Mouse (Mus musculus): ENCODE results near the gene Sh2d1b1.
A peak's percentile ranks its signal among the peaks of the same experiment; 100 is the strongest.
"Not testable (repeated sequence)": the region's sequence is repeated elsewhere in the genome, so short reads cannot be mapped to it uniquely, and the experiment has no call there.

The Sh2d1b1 gene

DNA sequence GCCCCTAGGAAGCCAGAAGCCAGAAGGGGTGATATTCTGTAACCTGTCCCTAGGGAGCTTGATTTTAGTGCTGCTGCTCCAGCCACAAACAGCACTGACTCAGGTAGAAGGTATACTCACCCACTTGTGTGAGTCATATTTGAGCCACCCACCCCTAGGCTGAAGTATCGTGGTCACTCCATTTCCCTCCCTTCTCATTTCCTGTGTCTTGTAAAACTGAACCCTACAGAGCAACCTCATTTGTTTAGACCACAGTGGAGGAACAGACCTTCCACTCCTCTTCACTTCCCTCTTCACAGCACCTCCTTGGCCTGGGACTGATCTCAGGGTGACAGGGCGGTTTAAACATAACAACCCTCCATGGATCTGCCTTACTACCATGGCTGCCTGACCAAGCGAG lies at the start of gene Sh2d1b1:
Gene Sh2d1b1 (plus strand): TSS at position 305 of the 400 bp plus-strand sequence.
- DNase-seq, result peak; percentile 29

DNA sequence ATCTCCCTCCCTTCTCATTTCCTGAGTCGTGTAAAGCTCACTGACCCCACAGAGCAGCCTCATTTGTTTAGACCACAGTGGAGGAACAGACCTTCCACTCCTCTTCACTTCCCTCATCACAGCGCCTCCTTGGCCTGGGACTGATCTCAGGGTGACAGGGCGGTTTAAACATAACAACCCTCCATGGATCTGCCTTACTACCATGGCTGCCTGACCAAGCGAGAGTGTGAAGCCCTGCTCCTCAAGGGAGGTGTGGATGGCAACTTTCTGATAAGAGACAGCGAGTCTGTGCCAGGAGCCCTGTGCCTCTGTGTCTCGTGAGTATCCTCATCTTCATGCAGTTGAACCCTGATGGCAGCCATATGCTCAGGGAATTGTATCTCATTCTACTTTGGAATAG lies 44.4 kb upstream of the Sh2d1b1 start, which contains the start of gene Sh2d1b2:
Gene Sh2d1b2 (plus strand): TSS at position 62 of the 400 bp plus-strand sequence.
- DNase-seq, result not testable (repeated sequence)

DNA sequence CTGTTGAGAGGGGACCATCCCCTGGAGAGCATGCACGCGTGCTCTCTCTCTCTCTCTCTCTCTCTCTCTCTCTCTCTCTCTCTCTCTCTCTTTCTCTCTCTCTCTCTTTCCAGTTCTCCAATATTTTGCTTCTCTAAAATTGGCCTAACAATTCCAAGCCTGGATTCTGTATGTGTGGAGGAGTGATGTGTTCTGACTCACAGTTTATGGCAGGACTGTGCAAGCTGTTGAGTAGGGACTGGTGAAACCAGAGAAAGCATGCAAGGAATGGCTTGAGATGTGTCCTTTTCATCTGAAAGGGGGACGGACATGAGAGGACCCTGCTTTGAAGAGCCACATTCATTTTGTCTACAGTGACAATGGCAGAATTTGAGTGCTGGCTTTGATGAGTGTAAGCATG lies 32.1 kb upstream of the Sh2d1b1 start:
- no peak for DNase-seq

DNA sequence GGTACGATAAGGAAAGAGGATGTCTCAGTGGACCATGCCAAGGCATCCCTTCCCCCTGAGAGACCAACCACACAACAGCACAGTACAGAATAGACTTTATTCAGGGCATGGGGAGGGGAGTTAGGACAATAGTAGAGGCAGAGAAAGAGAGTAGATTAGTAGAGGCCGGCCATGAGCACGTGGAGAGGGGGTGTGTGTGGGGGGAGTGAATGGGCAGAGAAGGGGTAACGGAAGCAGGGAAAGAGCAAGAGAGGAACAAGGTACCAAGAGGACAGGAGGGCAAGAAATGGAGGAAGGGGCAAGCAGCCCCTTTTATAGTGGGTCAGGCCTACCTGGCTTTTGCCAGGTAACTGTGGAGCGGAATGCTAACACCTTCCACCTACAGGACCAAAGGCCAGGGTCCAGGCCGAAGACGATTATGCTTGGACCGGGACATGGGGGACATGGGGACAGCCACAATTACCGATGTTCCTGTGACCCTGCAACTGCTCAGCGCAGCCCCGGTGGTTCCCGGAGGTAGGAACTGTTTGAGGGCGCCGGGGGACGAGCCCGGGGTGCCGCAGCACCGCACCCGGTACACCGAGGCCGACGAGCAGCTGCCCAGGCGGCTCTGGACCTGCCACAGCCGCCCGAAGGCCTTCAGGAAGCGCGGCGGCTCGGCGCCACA lies 22.1 kb upstream of the Sh2d1b1 start:
- no peak for DNase-seq

DNA sequence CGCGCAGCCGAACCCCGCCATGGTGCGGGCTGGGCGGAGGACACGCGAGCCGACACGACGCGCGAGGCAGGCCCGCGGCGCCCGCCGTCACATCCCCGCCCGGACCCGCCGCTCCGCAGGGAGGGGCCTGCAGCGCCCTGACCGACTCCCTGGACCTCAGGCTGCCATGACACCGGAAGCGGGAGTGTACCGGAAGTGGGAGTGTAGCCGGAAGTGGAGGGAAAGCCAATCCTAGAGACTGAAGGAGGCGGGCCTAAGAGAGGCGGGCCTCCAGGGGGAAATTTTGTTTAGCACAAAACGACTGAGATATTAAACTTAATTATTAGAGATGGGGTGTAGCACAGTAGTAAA lies 21.6 kb upstream of the Sh2d1b1 start:
- peak; percentile 89 for DNase-seq

DNA sequence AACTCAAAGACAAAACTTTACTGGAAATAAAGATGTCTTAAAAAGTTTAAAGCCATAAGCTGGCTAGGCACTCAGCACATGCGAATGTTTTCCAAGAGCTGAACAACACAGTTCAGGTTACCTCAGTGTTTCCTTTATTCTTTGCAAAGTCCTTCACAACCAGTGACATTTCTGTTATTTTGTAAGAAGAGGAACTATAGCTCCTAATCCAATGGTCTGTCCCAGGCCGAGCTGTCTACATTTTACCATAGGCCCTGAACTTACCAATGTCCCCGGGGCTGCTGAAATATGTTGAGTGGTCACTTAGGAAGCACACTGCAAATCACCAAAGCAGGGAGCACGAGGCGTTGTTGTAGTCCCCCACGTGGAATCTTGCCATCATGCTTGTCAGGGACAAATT lies 6.8 kb upstream of the Sh2d1b1 start:
- DNase-seq, result no peak

DNA sequence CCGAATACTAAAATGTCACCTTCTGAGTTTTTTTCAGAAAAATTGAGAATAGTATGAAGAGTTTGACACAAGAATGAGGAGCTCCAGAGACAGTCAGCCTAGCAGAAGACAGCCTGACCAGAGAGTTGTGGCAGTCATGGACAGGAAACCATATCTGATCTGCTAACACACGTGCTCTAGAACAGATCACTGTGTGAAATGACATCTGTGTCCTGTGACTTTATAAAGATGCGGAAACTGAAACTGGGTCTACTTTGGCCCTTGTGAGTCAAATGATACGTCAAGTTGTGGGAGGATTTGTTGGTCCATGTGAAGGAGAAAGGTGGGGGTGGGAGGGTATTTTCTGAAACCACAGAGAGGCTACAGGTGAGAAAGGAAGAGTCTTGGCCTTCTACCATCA lies 6.4 kb upstream of the Sh2d1b1 start:
- no peak for DNase-seq

DNA sequence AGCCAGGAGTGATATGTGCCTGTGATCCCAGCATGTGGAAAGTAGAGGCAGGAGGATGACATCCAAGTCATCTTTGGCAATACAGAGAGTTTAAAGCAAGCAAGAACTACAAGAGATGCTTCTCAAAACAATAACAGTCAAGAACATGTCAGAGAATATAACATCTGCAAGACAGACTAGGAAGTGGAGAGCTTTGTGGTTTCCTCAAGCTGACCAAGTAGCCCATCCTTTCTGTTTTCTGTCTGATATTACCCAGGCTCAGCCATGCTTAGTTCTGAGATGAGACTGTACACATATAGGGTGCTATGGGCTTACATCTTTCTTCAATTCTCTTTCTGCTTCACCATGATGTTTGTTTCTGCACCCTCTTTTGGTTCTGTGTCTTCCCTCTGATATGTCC lies 3.9 kb upstream of the Sh2d1b1 start:
- DNase-seq, result no peak

DNA sequence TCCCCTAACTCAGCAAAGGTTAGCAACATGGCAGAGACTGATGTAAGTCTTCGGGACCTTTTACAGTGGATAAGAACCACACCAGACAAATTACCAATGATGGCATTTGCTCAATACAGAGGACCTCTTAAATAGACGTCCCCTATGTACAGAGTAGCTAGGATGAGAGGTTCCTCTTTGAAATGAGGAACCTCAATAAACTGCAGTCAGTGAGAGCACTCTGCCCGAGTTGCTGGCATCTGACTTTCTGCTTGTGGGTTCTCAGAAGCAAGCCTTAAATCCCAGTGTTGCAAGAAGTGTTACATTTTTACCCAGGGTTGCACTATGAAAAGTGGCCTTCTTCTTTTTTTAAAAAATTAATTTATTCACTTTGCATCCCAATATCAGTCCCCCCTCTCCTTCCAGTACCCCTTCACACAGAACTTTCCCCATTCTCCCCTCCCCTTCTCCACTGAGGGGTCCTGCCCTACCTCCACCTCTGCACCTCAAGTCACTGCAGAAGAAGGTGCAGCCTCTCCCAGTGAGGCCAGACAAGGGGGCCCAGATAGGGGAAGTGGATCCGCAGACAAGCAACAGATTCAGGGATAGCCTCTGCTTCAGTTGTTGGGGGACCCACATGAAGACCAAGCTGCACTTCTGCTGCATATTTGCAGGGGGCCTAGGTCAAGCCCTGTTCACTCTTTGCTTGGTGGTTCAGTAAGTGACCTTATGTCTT lies 5.5 kb downstream of the Sh2d1b1 start:
- peak; percentile 46 for DNase-seq

DNA sequence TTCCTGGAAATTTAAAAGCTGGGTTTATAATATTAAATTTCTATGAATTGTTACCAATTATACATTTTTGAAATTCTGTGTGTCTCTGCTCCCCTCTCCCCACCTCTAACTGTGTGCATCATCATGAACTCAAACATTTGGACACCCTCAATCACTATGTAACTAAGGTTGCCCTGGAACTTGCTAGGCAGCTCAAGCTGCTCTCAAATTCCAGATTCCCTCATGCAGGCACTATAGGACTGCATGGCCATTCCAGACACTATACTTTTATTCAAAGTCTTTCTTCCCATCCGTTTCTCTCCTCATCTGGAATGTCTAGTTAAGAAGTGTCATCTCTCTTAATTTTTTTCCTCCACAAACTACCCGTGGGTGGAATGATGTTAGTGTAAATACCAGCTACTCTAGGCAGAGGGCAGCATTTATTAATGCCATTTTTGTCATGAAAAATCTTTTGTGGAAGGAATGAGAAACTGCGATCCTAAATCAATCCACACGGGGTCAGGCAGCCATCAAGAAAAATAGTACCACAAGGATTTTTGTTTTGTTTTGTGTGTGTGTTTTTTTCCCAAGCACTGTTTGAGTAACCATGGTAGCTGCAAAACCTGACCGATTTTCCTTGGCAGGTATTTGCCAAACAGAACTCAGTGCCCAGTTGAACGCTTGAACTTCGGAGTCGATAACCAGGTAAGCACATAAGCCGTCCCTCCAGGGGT lies 15.3 kb downstream of the Sh2d1b1 start:
- peak; percentile 81 for DNase-seq

DNA sequence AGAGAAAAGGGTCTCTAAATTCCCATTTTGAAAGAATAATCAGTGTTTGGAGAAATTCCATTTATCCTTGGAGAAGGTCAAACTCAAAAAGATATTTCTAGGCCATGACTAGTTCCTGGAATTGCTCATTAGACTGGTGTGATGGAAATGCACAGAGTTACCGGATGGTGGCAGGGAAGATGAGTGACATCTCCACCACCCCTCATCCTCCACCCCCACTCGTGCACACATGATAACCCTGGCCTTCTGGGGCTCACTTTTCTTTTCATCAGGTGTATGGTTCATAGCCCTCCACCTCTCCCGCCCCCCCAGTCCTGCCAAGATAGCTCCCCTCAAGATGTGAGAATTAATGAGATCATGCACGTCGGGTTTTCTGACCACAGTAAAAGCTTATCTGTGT lies 16.1 kb downstream of the Sh2d1b1 start:
- no peak for DNase-seq

DNA sequence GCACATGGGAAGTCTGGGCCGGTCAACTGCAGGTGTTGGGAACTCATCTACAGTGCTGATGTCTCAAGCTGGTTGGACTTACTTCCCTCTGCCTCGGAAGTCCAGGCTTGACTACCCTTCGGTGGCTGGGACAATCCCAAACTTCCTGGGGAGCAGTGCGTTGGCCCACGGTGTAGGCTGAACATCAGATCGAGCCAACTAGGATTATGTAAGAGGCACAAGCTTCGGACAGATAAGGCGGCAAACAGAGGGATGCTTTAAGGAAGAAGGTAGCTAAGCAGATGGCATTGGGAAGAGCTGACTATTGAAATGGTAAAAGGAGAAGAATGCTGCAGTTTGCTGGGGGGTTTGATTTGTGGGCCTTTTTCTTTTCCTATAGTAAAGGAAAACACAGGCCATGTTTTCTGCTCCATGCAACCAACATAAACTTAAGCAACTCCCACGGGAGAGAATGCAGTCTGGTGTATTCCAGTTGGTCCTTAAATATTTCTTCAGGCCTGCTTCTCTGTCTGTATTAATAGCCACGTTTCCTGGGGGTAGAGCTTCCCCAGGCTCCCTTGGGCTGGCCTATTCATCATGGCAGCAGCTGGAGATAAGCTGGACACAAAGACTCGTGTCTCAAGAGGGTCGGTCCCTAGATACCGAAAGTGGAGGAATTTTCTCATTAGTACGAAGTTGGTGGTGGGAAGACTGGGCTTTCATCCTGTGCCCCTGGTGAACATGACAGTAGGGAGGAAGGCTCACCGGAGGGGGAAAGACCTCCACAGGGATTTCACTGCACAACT lies 17.9 kb downstream of the Sh2d1b1 start:
- DNase-seq, result no peak

DNA sequence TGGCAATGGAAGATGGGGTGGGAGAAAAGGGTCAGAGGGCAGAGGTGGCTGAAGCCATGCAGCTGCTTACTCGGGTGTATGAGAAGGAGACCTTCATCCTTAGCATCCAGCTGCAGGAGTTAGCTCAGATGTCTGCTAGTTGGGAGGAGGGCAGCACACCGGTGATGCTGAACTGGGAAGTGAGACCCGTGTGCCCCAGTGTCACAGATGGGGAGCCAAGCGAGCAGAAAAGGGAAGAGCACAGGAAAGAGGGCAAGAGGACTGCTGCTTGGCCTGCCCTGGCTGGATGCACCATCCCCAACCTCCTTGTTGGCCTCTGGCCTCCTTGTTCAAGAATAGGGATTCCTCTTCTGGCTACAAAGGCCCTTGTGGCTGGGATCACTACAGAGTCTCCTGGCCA lies 22.4 kb downstream of the Sh2d1b1 start:
- DNase-seq, result no peak

DNA sequence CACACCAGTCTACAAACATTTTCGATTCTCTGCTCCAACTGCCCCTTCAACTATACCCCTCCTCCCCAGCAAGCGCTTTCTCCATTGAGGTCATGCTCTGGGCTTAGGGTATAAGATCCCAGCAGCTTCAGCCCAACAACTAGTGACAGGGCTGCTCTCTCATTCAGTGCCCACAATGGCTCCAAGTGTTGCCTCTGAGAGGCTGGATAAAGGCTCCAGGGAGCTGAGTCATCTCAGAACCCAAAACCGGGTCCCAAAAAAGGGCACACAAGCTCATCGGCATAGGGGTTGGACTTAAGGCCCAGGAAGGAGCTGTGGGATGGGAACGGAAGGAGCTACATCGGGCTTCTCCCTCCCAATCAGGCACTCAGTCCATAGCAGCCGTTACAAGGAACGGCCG lies 24.6 kb downstream of the Sh2d1b1 start:
- DNase-seq, result no peak

DNA sequence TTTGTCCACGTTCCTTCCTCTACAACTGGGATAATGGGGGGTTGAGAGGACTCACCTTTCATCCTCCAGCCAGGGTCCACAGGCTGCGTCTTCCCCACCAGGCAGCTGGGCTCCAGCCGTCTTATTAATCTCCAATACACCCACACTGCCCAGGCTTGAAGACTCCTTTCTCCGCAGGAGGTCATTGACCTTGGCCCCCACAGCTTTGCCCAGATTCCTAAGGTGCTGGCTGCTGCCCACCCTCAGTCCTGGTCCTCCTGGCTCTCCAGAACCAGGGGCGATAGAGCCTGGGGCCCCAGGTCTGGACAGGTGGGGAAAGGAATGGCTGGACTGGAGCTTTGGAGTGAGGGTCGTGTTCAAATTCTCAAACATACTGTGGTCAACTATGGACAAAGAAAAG lies 25.3 kb downstream of the Sh2d1b1 start:
- DNase-seq, result no peak

DNA sequence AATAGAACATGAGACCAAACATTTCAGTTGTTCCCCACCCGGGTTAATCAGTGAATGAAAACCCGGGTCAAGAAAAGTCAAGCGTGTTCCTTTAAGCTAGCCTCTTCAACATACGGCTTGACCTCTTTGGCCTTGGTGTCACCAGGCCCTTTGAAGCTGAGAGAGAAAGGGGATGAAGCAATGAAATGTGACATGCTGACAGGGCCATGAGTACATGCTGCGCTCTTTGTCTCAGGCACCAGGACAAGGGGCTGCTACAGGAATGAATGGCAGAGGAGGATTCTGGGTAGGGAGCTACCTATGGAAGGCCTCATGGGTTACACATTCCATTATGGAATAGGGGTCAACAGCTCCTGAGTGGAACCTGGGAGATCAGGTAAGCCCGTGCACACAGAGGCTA lies 26.0 kb downstream of the Sh2d1b1 start:
- no peak for DNase-seq

DNA sequence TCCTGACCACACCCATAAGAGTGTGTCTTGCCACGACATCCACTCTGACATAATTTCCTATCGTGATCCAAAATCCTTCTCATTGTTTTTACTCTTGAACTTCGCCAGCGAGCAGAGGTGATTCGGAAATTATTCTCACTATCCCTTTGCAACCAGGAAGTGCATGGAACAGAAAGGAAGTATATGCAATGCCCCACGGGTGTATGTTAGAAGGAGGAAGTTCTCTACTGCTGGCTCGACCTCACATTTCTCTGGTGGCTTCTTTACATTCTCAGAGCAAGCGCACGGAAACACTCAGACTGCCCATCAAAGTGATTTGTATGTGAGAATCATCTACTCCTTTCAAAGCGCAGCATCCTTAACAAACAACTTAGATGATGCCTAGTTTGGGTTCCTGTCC lies 27.9 kb downstream of the Sh2d1b1 start:
- DNase-seq, result no peak

DNA sequence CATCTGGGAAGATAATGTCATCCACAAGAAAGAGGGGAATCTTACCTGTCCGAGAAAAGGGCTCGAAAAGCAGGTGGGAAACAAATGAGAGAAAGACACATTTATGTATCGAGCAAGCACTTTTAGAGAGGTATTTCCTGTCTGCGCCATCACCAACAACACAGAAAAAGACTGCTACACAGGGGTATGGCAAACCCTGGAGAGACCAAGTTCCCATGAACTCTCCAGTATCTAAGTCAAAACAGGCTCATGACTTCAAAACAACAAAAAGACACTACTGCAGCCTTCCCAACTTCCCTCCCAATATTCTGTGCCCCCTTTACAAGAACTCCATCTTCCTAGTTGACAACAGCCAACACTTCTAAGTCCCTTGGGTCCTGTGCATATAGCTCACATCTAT lies 29.1 kb downstream of the Sh2d1b1 start, which contains the start of gene Gm7694:
Gene Gm7694 (minus strand): TSS at position 101 of the 400 bp plus-strand sequence.
- DNase-seq, result no peak

DNA sequence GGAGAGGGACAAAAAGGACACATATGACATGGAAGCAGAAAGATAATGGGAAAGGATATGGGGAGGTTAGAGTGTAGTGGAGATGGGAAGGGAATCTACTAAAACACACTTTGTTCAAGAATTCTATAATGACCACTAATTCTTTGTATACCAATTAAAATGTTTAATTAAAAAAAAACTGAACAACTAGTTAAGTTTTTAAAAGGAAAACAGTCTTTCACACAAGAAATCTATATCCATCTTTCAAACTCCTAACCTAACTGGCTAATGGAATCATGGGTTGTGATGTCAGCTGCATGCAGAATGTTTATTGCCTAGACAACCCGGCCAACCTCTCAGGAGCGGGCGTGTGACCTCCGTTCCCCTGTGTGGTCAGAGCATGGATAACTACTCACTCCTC lies 31.4 kb downstream of the Sh2d1b1 start, which contains the start of gene Spata46:
Gene Spata46 (plus strand): TSS at position 301 of the 400 bp plus-strand sequence.
- DNase-seq, result no peak

DNA sequence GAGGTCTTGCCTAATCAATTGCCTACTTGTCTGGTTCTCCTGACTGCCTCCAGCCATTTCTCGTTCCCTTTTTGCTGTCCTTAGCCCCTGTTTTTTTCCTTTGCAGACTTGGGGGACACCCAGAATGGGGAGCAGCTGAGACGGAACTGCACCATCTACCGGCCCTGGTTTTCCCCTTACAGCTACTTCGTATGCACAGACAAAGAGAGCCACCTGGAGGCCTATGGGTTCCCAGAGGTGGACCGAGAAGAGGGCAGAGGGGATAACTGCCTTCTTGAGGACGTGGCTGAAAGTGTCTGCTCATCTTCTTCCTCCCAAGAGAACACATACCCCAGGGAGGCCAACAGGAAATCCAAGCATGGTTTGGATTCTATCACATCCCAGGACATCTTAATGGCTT lies 34.3 kb downstream of the Sh2d1b1 start:
- DNase-seq, result no peak

DNA sequence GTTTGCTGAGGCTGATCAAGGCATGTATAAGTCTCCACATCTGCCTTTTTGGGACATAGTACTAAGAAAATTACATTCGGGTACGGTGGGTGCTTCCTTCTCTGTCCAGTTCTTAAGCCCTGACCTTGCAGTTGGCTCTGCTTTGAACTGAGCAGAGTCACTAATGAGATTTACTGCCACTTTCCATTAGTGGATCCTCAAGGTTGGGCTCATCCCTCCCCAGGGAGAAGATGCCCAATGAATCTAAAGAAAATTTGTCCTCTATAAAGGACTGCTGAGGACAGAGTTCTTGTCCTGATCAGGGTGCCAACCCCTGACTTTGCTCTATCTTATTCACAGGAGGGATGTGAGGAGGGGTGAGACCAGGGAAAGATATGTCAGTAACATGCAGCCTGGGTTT lies 44.9 kb downstream of the Sh2d1b1 start:
- no peak for DNase-seq

DNA sequence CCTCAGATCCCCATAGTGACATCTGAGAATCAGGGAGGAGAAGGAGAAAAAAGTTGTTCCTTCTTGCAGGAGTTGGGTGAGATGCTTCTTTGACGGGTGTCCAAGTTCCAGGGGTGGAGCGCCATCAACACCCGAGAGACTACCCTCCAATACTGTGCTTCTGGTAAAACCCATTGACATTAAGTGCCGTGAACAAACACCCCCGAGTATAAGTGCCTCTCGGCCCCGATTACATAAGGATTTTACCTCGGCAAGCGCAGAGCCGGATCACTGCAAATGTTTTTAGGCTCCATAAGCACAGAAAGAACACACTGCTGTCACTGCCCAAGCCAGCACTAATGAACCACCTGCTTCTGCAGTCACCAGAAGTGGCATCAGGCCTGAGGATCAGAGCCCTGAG lies 45.9 kb downstream of the Sh2d1b1 start:
- peak; percentile 82 for DNase-seq

DNA sequence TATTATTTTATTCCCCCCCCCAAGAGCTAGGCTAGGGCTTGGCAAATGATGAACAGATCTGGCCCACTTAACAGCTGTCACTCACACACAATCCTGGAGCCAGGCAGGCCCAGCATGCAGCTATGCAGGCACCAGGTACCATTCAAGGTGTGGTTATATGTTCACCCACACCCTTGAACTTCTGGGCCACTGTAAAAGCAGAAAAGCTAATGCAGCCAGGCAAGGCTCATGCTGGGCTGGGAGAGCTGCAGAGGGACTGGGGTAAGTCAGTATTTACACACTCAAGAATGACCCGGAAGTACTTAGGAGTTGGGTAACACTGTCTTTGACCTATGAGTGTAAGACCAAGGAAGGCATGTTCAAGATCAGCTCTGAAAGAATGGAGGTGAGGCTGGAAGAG lies 47.2 kb downstream of the Sh2d1b1 start:
- DNase-seq, result peak; percentile 24
